Mouse (Mus musculus) C2C12 (cell line): Measurements from ENCODE around the gene Fanci.

Source experiments
- CEBPB ChIP-seq: IDR thresholded peaks from one replicate; pipeline ENCODE4 v1.6.1; 2011; ENCODE audit warnings: low read depth, mild to moderate bottlenecking, control low read depth, moderate library complexity
- CTCF ChIP-seq: IDR thresholded peaks from one replicate; pipeline ENCODE4 v1.5.1; 2011; ENCODE audit not compliant: control insufficient read depth, insufficient read depth, insufficient read length
- MAX ChIP-seq: IDR thresholded peaks from one replicate; pipeline ENCODE4 v1.6.1; 2011; ENCODE audit warnings: mild to moderate bottlenecking, control low read depth
- MYOD1 ChIP-seq: IDR thresholded peaks from one replicate; pipeline ENCODE4 v1.6.1; 2011; ENCODE audit warnings: low read depth; ENCODE audit not compliant: control insufficient read depth, insufficient read length
- USF1 ChIP-seq: IDR thresholded peaks from one replicate; pipeline ENCODE4 v1.6.1; 2011; ENCODE audit warnings: low read depth, mild to moderate bottlenecking, control low read depth, moderate library complexity

DNA sequence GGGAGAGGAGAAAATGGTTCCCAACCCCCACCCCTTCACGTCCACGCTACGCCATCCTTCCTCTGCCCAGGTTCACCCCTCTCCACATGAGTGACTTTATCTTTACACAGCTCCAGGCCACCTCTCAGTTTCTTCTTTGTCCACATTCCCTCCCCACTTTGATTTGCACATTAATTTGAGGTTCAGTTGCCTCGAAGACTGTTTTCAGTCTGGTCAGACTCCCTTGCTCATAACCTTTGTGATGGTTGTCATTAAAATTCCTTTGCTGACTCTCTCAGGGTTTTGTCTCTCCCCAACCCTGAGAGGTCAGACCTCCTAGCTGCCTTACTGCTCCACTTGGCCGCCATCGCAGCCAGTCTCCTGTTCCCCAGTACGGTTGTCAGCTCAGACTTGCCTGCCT is 2.9 kb downstream of the Fanci start:
- TF ChIP-seq MYOD1 (no peak), CEBPB (no peak), CTCF (no peak), USF1 (no peak), MAX (no peak)
